Mouse (Mus musculus): Measurements from ENCODE around the gene Vapb. TPM values are rescaled to one million over a fixed set of nuclear protein-coding genes. Genes with fewer than 3 reads are reported as not detected.

Gene Vapb
- polyA plus RNA-seq (2017; shearing (Covaris generic)): 31.5 TPM

GRCm38 (mm10) chr2:173737222-173737989 lies at the start of gene Vapb:
TSS of gene Vapb (plus strand) at chr2:173737511.

GRCm38 (mm10) chr2:173719115-173719514 lies 18.2 kb upstream of the Vapb start, which contains the start of gene 1700010B08Rik:
TSS of gene 1700010B08Rik (plus strand) at chr2:173719415.

Other genes starting within 250 kb of the Vapb start
- not detected for gene 1700021F07Rik, start 214.9 kb upstream of the Vapb start, polyA plus RNA-seq (2017; shearing (Covaris generic))
- gene Ankrd60, start 159.1 kb upstream of the Vapb start, polyA plus RNA-seq (2017; shearing (Covaris generic)): not detected
- gene Rab22a, start 77.8 kb upstream of the Vapb start, polyA plus RNA-seq (2017; shearing (Covaris generic)): 51.7 TPM
- gene 1700010B08Rik, start 18.1 kb upstream of the Vapb start, polyA plus RNA-seq (2017; shearing (Covaris generic)): 0.57 TPM

Measured in effector memory CD4-positive, alpha-beta T cell, adult 7 months (primary cell).